Mouse (Mus musculus) CH12.LX (cell line): Measurements from ENCODE around the gene Ptprr. TPM values are rescaled to one million over a fixed set of nuclear protein-coding genes. Genes with fewer than 3 reads are reported as not detected.

Experiments used
- DNase-seq: peaks from one replicate; pipeline ENCODE4 v3.0.0-alpha.2; 2013; ENCODE audit errors: extremely low read depth
- H3K27ac ChIP-seq: 2 replicates; pipeline ENCODE4 v1.5.1; 2012; ENCODE audit warnings: low read depth, mild to moderate bottlenecking, control low read depth, moderate library complexity; ENCODE audit not compliant: insufficient read depth
- H3K27me3 ChIP-seq: replicated peaks from 2 replicates; pipeline ENCODE3; 2012; ENCODE audit warnings: inconsistent platforms
- H3K36me3 ChIP-seq, 2 experiments: replicated peaks in 1 of 2; 2 replicates each; pipeline versions ENCODE3 to v1.6.1; 2012; ENCODE audit warnings: inconsistent platforms in 1 of 2, low read length in 1 of 2, mild to moderate bottlenecking in 1 of 2, mixed read lengths in 1 of 2, moderate library complexity in 1 of 2; ENCODE audit not compliant: control insufficient read depth in 1 of 2, insufficient read depth in 1 of 2
- H3K4me1 ChIP-seq, 2 experiments: 2 replicates each; pipeline ENCODE4 v1.6.1; 2012; ENCODE audit warnings: inconsistent platforms in 1 of 2, moderate library complexity in 1 of 2; ENCODE audit not compliant: insufficient read depth in 2 of 2, control insufficient read depth in 1 of 2
- H3K4me2 ChIP-seq: 2 replicates; pipeline ENCODE4 v1.6.1; 2012; ENCODE audit warnings: low read depth, mild to moderate bottlenecking, control low read depth; ENCODE audit not compliant: poor library complexity, insufficient read depth, severe bottlenecking
- H3K4me3 ChIP-seq, 3 experiments: fragments of 150-350 bp in 1 of 3; sonication (generic) in 1 of 3; replicated peaks in 1 of 3; 2 replicates each; pipeline versions ENCODE3 to v1.5.1; 2011 to 2012; ENCODE audit warnings: low read depth in 2 of 3, low read length in 2 of 3, mild to moderate bottlenecking in 2 of 3, moderate library complexity in 2 of 3, control low read depth in 1 of 3, improper control_type of control experiment in 1 of 3, inconsistent platforms in 1 of 3, mixed read lengths in 1 of 3; ENCODE audit not compliant: poor library complexity in 1 of 3
- H3K79me2 ChIP-seq: replicated peaks from 2 replicates; pipeline ENCODE4 v1.6.1; 2012; ENCODE audit warnings: mild to moderate bottlenecking, moderate library complexity; ENCODE audit not compliant: control insufficient read depth, poor library complexity, insufficient read depth, severe bottlenecking; ENCODE audit errors: extremely low read depth
- H3K9ac ChIP-seq: 2 replicates; pipeline ENCODE4 v1.6.1; 2012; ENCODE audit warnings: low read depth, mild to moderate bottlenecking, control low read depth, moderate library complexity; ENCODE audit not compliant: insufficient read depth
- H3K9me3 ChIP-seq: replicated peaks from 2 replicates; pipeline ENCODE3; 2012; ENCODE audit warnings: low read length, inconsistent platforms, mixed read lengths
- BHLHE40 ChIP-seq: IDR thresholded peaks from 2 replicates; pipeline ENCODE4 v1.6.1; 2011; ENCODE audit warnings: mild to moderate bottlenecking, low read depth, low read length, improper control_type of control experiment
- CHD1 ChIP-seq: IDR thresholded peaks from 2 replicates; pipeline ENCODE4 v1.6.1; 2012; ENCODE audit warnings: low read depth, low read length, improper control_type of control experiment, inconsistent platforms
- E2F4 ChIP-seq: IDR thresholded peaks from 2 replicates; pipeline ENCODE4 v1.6.1; 2011; ENCODE audit warnings: low read depth, low read length, improper control_type of control experiment; ENCODE audit not compliant: insufficient replicate concordance
- EP300 ChIP-seq: IDR thresholded peaks from 2 replicates; pipeline ENCODE4 v1.6.1; 2011; ENCODE audit warnings: low read length, improper control_type of control experiment
- ETS1 ChIP-seq: conservative IDR thresholded peaks from 2 replicates; pipeline ENCODE4 v1.6.1; 2012; ENCODE audit warnings: low read depth, mild to moderate bottlenecking, inconsistent platforms, low read length, improper control_type of control experiment, moderate library complexity
- HCFC1 ChIP-seq: IDR thresholded peaks from 2 replicates; pipeline ENCODE4 v1.6.1; 2012; ENCODE audit warnings: low read depth, mild to moderate bottlenecking, inconsistent platforms, low read length, improper control_type of control experiment
- JUN ChIP-seq: IDR thresholded peaks from 2 replicates; pipeline ENCODE4 v1.6.1; 2011; ENCODE audit warnings: low read depth, mild to moderate bottlenecking, low read length, improper control_type of control experiment, moderate library complexity; ENCODE audit not compliant: insufficient read depth
- MAX ChIP-seq: IDR thresholded peaks from 2 replicates; pipeline ENCODE4 v1.6.1; 2011; ENCODE audit warnings: low read length, improper control_type of control experiment
- MEF2A ChIP-seq: IDR thresholded peaks from 2 replicates; pipeline ENCODE4 v1.6.1; 2014; ENCODE audit warnings: low read depth, mild to moderate bottlenecking, inconsistent platforms, low read length, improper control_type of control experiment, borderline replicate concordance
- NELFE ChIP-seq: IDR thresholded peaks from 2 replicates; pipeline ENCODE4 v1.6.1; 2011; ENCODE audit warnings: low read depth, low read length, improper control_type of control experiment
- NRF1 ChIP-seq: IDR thresholded peaks from 2 replicates; pipeline ENCODE4 v1.6.1; 2014; ENCODE audit warnings: low read depth, mild to moderate bottlenecking, inconsistent platforms, low read length, improper control_type of control experiment, moderate library complexity
- POLR2A ChIP-seq: IDR thresholded peaks from 2 replicates; pipeline ENCODE4 v1.6.1; 2011; ENCODE audit warnings: low read depth, mild to moderate bottlenecking, improper control_type of control experiment, low read length
- TCF12 ChIP-seq: IDR thresholded peaks from 2 replicates; pipeline ENCODE4 v1.6.1; 2014; ENCODE audit warnings: low read depth, mild to moderate bottlenecking, inconsistent platforms, low read length, improper control_type of control experiment
- UBTF ChIP-seq: IDR thresholded peaks from 2 replicates; pipeline ENCODE4 v1.6.1; 2012; ENCODE audit warnings: low read depth, mild to moderate bottlenecking, inconsistent platforms, low read length, improper control_type of control experiment, moderate library complexity
- USF2 ChIP-seq: conservative IDR thresholded peaks from 2 replicates; pipeline ENCODE4 v1.6.1; 2011; ENCODE audit warnings: low read depth, low read length, improper control_type of control experiment
- ZC3H11A ChIP-seq: IDR thresholded peaks from 2 replicates; pipeline ENCODE4 v1.6.1; 2012; ENCODE audit warnings: low read depth, mild to moderate bottlenecking, inconsistent platforms, low read length, improper control_type of control experiment
- ZKSCAN1 ChIP-seq: IDR thresholded peaks from 2 replicates; pipeline ENCODE4 v1.6.1; 2012; ENCODE audit warnings: low read depth, inconsistent platforms, low read length, improper control_type of control experiment, borderline replicate concordance
- ZNF384 ChIP-seq: IDR thresholded peaks from 2 replicates; pipeline ENCODE4 v1.6.1; 2012; ENCODE audit warnings: low read depth, low read length, improper control_type of control experiment, inconsistent platforms
- dilution Hi-C: fragments of 300-500 bp; cut with MboI; formaldehyde crosslinking; loops from 2 replicates; pipeline ENCODE4 v1.14.3; 2020; ENCODE audit warnings: low sequenced_read_pairs; ENCODE audit not compliant: extremely low pct_unique_long_range_greater_than_20kb, extremely low pct_ligation_motif_present
- in situ Hi-C: fragments of 300-500 bp; cut with MboI; formaldehyde crosslinking; loops from 3 replicates; pipeline ENCODE4 v1.14.3; 2019; ENCODE audit warnings: low sequenced_read_pairs, low pct_ligation_motif_present, low pct_unique_long_range_greater_than_20kb, mixed read lengths
- polyA plus RNA-seq: library from polyadenylated mRNA; unstranded; fragments of >175 nt; gene quantifications from 2 replicates; pipeline ENCODE4 v1.2.1, GENCODE M21; 2012; ENCODE audit warnings: low read depth; ENCODE audit not compliant: insufficient read length
- total RNA-seq, 2 experiments: library from RNA; depleted of rRNA; stranded (reverse); fragments of 300-350 nt in 1 of 2; fragments of >200 nt in 1 of 2; gene quantifications; 2 replicates each; pipeline ENCODE4 v1.2.3; 2012 to 2014

Gene Ptprr
- total and polyA plus RNA-seq, 3 experiments = 0.51 to 1.9 (median 0.81) TPM

DNA sequence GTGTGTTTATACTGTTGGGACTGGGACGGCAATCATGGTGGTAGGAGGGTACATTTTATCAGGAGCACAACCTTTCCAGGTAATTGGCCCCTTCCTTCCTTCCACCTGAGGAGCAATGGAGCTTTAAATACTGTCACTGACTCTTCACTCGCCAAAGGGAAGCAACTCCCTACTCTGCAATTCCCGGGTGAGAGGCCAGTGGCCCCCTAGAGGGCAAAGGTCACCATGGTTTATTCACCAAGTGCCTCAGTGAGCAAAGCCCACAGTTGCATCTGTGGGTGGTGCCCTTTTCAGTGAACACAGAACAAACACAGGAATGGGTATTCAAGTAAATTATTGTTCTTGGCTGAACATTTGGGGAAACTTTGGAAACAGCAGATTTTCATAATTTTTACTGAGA lies 194.1 kb downstream of the Ptprr start:
- Histone ChIP-seq H3K27me3 (no peaks in the 10 kb centered on the region), H3K4me2 (no peak overlapping the region), H3K36me3 (no peaks in the 10 kb centered on the region), H3K4me3 (no peak overlapping the region), H3K27ac (no peak overlapping the region), H3K9me3 (no peaks in the 10 kb centered on the region), H3K4me1 (no peaks in the 10 kb centered on the region), H3K79me2 (no peaks in the 10 kb centered on the region)
- in situ Hi-C loops (no loop called here), dilution Hi-C loops (no loop called here)
- DNase-seq = no peak
- no peak for TF ChIP-seq NRF1
- no peak for TF ChIP-seq MEF2A
- no peak for TF ChIP-seq ZNF384
- TF ChIP-seq ETS1 = no peak
- no peak for TF ChIP-seq JUN
- no peak for TF ChIP-seq POLR2A
- TF ChIP-seq MAX = no peak
- no peak for TF ChIP-seq ZKSCAN1
- no peak for TF ChIP-seq EP300
- no peak for TF ChIP-seq TCF12
- no peak for TF ChIP-seq USF2
- no peak for TF ChIP-seq NELFE
- no peak for TF ChIP-seq CHD1
- TF ChIP-seq E2F4 = no peak
- TF ChIP-seq HCFC1 = no peak
- no peak for TF ChIP-seq UBTF
- no peak for TF ChIP-seq ZC3H11A
- TF ChIP-seq, all 38 proteins: peak for 0
- H3K9ac ChIP-seq = no peak overlapping the region

DNA sequence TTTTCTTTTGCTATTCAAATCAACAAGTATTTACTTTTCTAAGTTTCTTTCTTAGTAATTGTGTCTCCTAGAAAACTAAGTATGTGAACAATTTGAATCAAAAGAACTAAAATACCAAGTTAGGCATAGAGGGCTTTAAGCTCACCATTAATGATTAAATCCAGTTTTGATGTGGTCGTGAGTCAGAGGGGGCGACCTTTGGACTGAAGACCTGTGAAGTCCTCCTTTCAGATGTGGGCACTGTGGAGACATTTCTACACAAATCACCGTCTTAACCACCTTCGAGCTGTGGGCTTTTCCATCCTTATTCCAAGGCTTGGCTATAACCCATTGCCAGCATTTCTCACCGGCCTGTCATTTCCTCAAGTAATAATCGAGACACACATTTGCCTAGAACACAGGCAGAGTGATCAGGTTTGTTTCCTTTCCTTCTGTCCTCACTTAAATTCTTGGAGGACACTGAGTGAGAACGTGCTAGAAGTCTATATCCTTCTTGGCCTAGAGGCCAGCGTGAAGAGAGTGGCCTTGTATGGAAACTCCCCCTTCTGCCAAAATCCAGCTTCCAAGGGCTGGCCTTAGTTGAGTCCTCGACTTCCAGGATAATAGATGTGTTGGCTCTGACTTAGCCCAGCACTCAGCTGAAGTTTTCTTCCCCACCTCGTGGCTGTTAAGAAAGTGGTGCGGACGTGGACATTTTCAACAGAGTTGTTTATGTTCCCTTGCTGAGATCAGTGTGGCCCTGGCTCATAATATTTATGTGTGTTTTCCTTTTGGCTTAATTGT lies 202.5 kb downstream of the Ptprr start:
- no peak for DNase-seq
- Histone ChIP-seq H3K4me2 (no peak overlapping the region), H3K79me2 (no peaks in the 10 kb centered on the region), H3K4me3 (no peak overlapping the region), H3K27me3 (no peaks in the 10 kb centered on the region), H3K36me3 (no peaks in the 10 kb centered on the region), H3K4me1 (no peaks in the 10 kb centered on the region), H3K9me3 (no peaks in the 10 kb centered on the region), H3K9ac (no peak overlapping the region), H3K27ac (no peak overlapping the region)
- no peak for TF ChIP-seq ETS1
- no peak for TF ChIP-seq MEF2A
- TF ChIP-seq BHLHE40 = no peak
- dilution Hi-C loops = no loop called here
- in situ Hi-C loops = no loop called here
